Mouse (Mus musculus) midbrain, embryonic 15.5 days (tissue): ENCODE data around the gene Igsf21. TPM values are rescaled to one million over a fixed set of nuclear protein-coding genes. Genes with fewer than 3 reads are reported as not detected.

Source experiments
- ATAC-seq: fragments of 200-750 bp; cut with Nextera tagmentation; replicated peaks from 2 replicates; pipeline ENCODE4 v1.8.0; 2017; ENCODE audit warnings: moderate TSS enrichment
- H3K27ac ChIP-seq: fragments of 300-500 bp; sonication (generic); 2 replicates; pipeline ENCODE4 v1.5.1; 2015; ENCODE audit warnings: mild to moderate bottlenecking, inconsistent platforms
- H3K27me3 ChIP-seq: fragments of 300-500 bp; sonication (generic); replicated peaks from 2 replicates; pipeline ENCODE4 v1.6.1; 2015; ENCODE audit warnings: inconsistent platforms
- H3K36me3 ChIP-seq: fragments of 300-500 bp; sonication (generic); replicated peaks from 2 replicates; pipeline ENCODE4 v1.6.1; 2015; ENCODE audit warnings: inconsistent platforms
- H3K4me1 ChIP-seq: fragments of 300-500 bp; sonication (generic); 2 replicates; pipeline ENCODE4 v1.6.1; 2015; ENCODE audit warnings: inconsistent platforms
- H3K4me2 ChIP-seq: fragments of 300-500 bp; sonication (generic); 2 replicates; pipeline ENCODE4 v1.6.1; 2015; ENCODE audit warnings: inconsistent platforms, mild to moderate bottlenecking, moderate library complexity
- H3K4me3 ChIP-seq: fragments of 300-500 bp; sonication (generic); 2 replicates; pipeline ENCODE4 v1.5.1; 2015; ENCODE audit warnings: mild to moderate bottlenecking, inconsistent platforms
- H3K9ac ChIP-seq: fragments of 300-500 bp; sonication (generic); 2 replicates; pipeline ENCODE4 v1.6.1; 2015; ENCODE audit warnings: mild to moderate bottlenecking, inconsistent platforms
- H3K9me3 ChIP-seq: fragments of 300-500 bp; sonication (generic); 2 replicates; pipeline ENCODE4 v1.6.1; 2016; ENCODE audit warnings: inconsistent platforms
- WGBS: fragments of 180-500 bp; shearing (Covaris S2); methylation state at CpG from one replicate; pipeline ENCODE4 v1.1.7; 2015; ENCODE audit warnings: mixed read lengths; 5-methylcytosine and 5-hydroxymethylcytosine counted together
- polyA plus RNA-seq: library from polyadenylated mRNA; unstranded; fragments of >200 nt; fragmentation: Nextera tagmentation; extraction: Ambion mirVana; gene quantifications from 2 replicates; pipeline ENCODE4 v1.2.1, GENCODE M21; 2015

Igsf21 gene
- polyA plus RNA-seq, 1 experiment from 2014 or later: 96.3 TPM

DNA sequence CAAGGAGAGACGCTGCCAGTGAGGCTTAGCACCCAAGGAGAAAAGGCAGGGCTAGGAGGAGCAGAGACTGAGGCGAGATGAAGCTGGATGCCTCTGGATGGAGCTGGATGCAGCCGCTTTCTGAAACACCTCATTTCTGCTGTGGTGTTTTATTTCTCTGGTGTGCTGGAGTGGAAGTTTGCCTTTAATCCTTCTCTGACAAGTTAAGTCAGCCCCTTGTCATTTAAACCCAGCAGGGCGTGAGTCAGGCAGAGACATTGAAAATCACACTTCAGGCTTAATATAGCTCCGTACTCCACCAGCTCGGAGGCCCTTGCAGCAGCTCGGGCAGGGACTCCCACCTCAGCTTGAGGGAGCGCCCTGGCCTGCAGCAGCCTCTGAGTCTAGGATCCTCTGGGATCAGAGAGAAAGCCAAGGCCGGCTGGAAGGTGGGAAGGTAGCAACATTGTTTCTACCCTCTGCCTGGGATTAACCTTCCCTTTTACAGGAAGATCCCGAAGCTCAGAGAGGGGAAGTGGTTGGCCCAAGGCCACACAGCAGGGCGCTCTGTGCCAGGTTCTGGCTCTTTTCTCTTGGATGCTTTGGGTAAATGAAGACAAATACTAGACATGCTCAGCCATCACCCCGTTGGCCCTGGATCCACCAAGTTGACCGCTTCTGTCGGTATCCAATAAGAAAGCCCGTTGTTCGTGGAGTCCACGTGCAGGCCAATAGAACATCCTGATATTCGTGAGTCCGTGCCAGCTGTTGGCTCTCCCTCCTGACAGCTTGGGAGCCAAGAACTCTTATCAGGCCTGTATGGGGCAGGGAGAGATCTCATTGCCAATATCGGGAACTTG lies 98.5 kb downstream of the Igsf21 start:
- Histone ChIP-seq H3K36me3 (no peaks in the 10 kb centered on the region), H3K4me2 (no peak overlapping the region)
- WGBS: 64% methylated on average over 20 of the region's 20 CpGs

GRCm38 (mm10) chr4:140147079-140147840 lies 99.3 kb downstream of the Igsf21 start:
- H3K9ac ChIP-seq: no peak overlapping the region
- H3K4me3 ChIP-seq: no peak overlapping the region
- no peaks in the 10 kb centered on the region for H3K27me3 ChIP-seq
- no peaks in the 10 kb centered on the region for H3K36me3 ChIP-seq
- WGBS: 79% methylated on average over 15 of the region's 15 CpGs
- no peak for ATAC-seq
- peaks cover 11% of the 10 kb centered on the region; the same call in 1 of the 2 replicates for H3K4me1 ChIP-seq
- H3K9me3 ChIP-seq: no peaks in the 10 kb centered on the region
- no peak overlapping the region for H3K4me2 ChIP-seq
- H3K27ac ChIP-seq: peak overlapping the region; percentile 40

More for the DNA sequence above, 98.5 kb downstream of the Igsf21 start:
- Histone ChIP-seq H3K4me3 (no peak overlapping the region), H3K4me1 (peaks cover 11% of the 10 kb centered on the region; the same call in 1 of the 2 replicates), H3K9ac (no peak overlapping the region), H3K9me3 (no peaks in the 10 kb centered on the region), H3K27me3 (no peaks in the 10 kb centered on the region), H3K27ac (peak overlapping the region; percentile 40)
- ATAC-seq: no peak

DNA sequence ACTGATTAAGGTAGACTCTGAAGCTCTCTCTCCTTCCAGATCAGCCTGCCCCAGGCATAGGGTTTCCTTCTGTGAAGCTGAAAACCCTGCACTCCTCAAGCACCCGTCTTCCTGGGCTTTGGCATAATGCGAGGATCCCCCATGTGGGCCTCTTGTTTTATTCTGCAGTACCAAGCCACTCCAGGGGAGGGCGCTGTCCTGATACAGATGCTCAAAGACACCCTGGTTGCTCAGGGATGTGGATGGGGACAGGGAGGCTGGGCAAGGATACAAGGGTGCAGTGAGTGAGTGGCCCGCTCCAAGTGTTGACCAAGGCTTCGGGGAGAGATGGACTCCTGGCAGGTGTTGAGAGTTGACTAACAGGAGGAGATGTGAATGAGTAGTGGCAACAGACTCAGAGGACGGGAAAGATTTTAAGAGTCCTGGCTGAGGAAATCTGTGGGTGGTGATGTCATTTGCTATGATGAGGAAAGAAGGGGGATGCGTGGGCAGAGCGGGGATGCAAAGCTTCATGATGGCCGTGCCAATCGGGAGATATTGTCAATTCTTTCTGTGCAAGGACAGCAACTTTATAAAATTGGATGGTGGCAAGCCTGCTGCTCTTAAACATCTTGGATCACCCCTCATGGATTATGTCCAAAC lies 102.6 kb downstream of the Igsf21 start:
- Histone ChIP-seq H3K4me2 (no peak overlapping the region), H3K27me3 (no peaks in the 10 kb centered on the region), H3K4me3 (no peak overlapping the region), H3K9me3 (no peaks in the 10 kb centered on the region), H3K36me3 (no peaks in the 10 kb centered on the region), H3K9ac (no peak overlapping the region), H3K27ac (no peak overlapping the region), H3K4me1 (peaks cover 14% of the 10 kb centered on the region; the same call in 1 of the 2 replicates)
- ATAC-seq: no peak
- 88% methylated on average over 10 of the region's 10 CpGs for WGBS

DNA sequence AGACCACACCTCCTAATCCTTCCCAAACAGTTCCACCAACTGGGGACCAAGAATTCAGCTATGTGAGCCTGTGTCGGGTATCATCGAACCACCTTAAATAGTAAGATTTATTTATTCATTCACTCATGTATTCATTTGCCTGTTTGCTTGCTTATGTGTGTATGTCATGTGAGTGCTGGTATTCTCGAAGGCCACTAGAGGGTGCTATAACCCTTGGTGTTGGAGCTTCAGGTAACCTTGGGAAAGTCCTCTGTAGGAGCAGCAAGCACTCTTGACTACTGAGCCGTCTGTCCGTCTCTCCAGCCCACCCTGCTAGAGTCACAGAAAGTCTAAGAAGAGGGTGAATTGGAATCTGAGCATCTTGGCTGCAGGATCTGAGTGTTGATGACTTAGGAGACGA lies 103.4 kb downstream of the Igsf21 start:
- H3K9me3 ChIP-seq: no peaks in the 10 kb centered on the region
- 92% methylated on average over 6 of the region's 6 CpGs for WGBS
- H3K9ac ChIP-seq: no peak overlapping the region
- H3K4me2 ChIP-seq: no peak overlapping the region
- ATAC-seq: no peak
- peaks cover 12% of the 10 kb centered on the region; the same call in 1 of the 2 replicates for H3K4me1 ChIP-seq
- H3K36me3 ChIP-seq: no peaks in the 10 kb centered on the region
- no peak overlapping the region for H3K27ac ChIP-seq
- H3K4me3 ChIP-seq: no peak overlapping the region
- H3K27me3 ChIP-seq: no peaks in the 10 kb centered on the region

DNA sequence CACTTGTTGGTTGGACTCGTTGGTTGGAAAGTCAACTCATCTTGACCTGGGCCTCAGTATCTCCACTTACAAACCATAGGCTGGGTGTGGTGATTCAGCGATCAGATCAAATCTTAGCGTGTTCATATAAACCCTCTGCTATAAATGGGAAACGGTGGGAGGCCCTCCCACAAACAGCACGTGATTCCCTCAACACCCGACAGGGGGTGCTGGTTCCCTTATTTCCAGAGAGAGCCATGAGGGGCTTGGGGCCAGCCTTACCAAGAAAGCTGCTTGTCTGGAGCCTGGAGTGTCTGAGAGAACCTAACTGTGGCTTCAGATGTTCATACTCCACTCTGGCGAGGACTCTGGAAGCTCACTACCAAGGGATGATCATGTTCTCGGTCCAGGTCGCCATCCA lies 106.1 kb downstream of the Igsf21 start:
- H3K9me3 ChIP-seq: no peaks in the 10 kb centered on the region
- H3K27ac ChIP-seq: no peak overlapping the region
- no peaks in the 10 kb centered on the region for H3K36me3 ChIP-seq
- no peak overlapping the region for H3K4me2 ChIP-seq
- H3K4me3 ChIP-seq: no peak overlapping the region
- WGBS: 70% methylated on average over 9 of the region's 9 CpGs
- no peaks in the 10 kb centered on the region for H3K27me3 ChIP-seq
- no peak for ATAC-seq
- no peak overlapping the region for H3K9ac ChIP-seq
- peaks cover 3% of the 10 kb centered on the region; the same call in 1 of the 2 replicates for H3K4me1 ChIP-seq

DNA sequence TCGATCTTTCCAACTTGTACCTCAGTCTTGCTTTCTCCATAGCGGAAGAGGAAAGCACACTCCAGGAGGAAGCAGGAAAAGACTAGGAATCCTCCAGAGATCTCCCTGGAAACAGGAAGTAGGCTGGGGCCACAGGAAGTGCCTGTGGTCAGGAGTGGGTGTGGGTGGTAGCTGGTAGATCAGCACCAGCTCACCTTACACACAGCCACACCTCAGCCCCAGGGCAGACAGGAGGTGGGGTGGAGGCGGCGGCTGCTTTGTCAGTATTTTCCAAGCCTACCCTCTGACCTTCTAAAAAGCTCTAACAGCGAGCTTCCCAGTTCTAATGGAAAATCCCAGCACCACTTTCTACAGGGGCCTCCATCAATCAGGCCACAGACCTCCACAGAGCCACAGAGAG lies 107.7 kb downstream of the Igsf21 start:
- Histone ChIP-seq H3K27me3 (no peaks in the 10 kb centered on the region), H3K9ac (no peak overlapping the region), H3K4me3 (no peak overlapping the region), H3K4me2 (no peak overlapping the region), H3K4me1 (peaks cover 3% of the 10 kb centered on the region; the same call in 1 of the 2 replicates), H3K27ac (no peak overlapping the region), H3K9me3 (no peaks in the 10 kb centered on the region), H3K36me3 (no peaks in the 10 kb centered on the region)
- ATAC-seq: no peak
- 70% methylated on average over 5 of the region's 5 CpGs for WGBS

- no peak overlapping the region for H3K4me3 ChIP-seq
- H3K27ac ChIP-seq: peak overlapping the region; percentile 66
- no peaks in the 10 kb centered on the region for H3K27me3 ChIP-seq
- no peaks in the 10 kb centered on the region for H3K36me3 ChIP-seq
- no peak overlapping the region for H3K9ac ChIP-seq
- WGBS: 19% methylated on average over 9 of the region's 9 CpGs
- peaks cover 32% of the 10 kb centered on the region for H3K4me1 ChIP-seq
- peak; percentile 50 for ATAC-seq
- H3K9me3 ChIP-seq: no peaks in the 10 kb centered on the region
- no peak overlapping the region for H3K4me2 ChIP-seq
These were observed 114.8 kb downstream of the Igsf21 start for GRCm38 (mm10) chr4:140131625-140132321.

GRCm38 (mm10) chr4:140131201-140131600 lies 115.4 kb downstream of the Igsf21 start:
- Histone ChIP-seq H3K4me2 (no peak overlapping the region), H3K4me1 (peaks cover 34% of the 10 kb centered on the region), H3K36me3 (no peaks in the 10 kb centered on the region), H3K27me3 (no peaks in the 10 kb centered on the region), H3K4me3 (no peak overlapping the region), H3K9me3 (no peaks in the 10 kb centered on the region), H3K27ac (peak overlapping the region; percentile 66), H3K9ac (no peak overlapping the region)
- ATAC-seq: no peak
- WGBS: 7% methylated on average over 5 of the region's 5 CpGs

DNA sequence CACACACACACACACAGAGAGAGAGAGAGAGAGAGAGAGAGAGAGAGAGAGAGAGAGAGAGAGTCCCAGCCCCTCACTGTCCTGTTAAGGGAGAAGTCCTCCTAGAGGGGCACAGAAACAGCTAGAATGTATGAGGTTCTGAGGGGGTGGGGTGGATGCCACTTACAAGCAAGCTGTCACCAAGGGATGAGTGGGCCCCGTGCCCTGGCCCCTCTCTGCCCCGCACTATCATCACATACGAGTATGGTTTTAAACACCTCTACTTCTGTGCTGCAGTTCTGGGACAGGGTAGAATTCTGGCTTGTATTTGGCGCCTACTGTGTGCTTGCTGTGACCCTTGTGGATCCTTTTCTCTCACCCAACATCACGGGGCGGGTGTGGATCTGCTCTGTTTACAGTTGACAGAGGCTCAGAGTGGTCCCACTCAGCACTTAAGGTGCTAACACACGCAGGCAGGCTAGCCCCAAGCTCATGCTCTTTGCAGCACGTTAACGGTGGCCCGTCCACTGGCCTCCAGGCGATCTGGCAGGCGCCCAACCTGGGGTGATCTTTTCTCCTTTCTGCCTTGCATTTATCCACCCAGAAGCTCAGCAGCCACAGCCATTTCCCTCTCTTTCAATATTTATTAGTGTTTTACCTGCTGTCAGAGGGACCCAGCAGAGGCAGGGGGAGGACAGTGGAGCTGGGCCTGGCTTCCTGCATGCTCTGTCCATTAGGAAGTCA lies 116.9 kb downstream of the Igsf21 start:
- Histone ChIP-seq H3K4me1 (peaks cover 37% of the 10 kb centered on the region), H3K9ac (no peak overlapping the region), H3K27ac (peak overlapping the region; percentile 54), H3K27me3 (no peaks in the 10 kb centered on the region), H3K36me3 (no peaks in the 10 kb centered on the region), H3K4me2 (no peak overlapping the region), H3K9me3 (no peaks in the 10 kb centered on the region), H3K4me3 (no peak overlapping the region)
- ATAC-seq: no peak
- 54% methylated on average over 12 of the region's 12 CpGs for WGBS

DNA sequence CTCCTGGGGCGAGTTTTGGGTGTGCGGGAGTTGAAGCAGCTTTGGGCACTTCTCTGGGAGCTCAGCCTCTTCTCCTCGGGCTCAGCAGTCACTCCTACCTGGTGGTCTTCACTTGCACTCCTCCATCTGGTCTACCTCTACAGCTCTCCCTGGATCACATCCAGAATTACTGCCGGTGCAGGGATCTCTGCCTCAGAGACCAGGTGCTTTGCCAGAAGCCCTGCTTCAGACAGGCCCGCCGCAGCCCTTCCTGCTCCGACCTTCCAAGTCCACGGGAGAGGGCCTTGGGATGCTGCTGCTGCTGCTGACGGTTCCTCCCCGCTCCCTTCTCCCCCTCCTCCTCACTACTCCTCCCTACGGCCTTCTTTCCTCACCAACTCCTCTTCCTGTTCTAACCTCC lies 118.5 kb downstream of the Igsf21 start:
- no peaks in the 10 kb centered on the region for H3K9me3 ChIP-seq
- WGBS: 80% methylated on average over 11 of the region's 11 CpGs

DNA sequence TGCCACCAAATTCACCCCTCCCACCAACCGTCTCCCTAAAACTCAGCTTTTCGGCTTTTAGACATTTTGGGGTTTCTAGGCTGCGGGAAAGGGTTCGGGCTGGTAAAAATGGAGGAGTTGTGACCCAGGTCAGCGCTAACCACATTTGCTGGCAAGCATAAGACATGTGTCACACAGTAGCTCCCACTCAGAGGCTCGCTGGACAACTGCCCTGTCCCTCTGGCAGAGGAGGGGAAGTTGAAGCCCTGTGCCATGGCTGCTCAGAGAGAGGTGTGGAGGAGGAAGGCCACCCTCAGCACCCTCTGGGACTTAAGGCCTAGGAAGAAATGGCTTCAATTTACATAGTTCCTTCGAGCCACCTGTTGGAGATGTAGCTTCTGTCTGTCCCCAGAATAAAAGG lies 120.8 kb downstream of the Igsf21 start:
- no peak overlapping the region for H3K4me2 ChIP-seq
- 87% methylated on average over 7 of the region's 7 CpGs for WGBS
- H3K4me3 ChIP-seq: no peak overlapping the region
- H3K9ac ChIP-seq: no peak overlapping the region
- H3K27me3 ChIP-seq: no peaks in the 10 kb centered on the region
- H3K27ac ChIP-seq: no peak overlapping the region
- H3K36me3 ChIP-seq: no peaks in the 10 kb centered on the region
- ATAC-seq: no peak
- peaks cover 35% of the 10 kb centered on the region for H3K4me1 ChIP-seq
- H3K9me3 ChIP-seq: no peaks in the 10 kb centered on the region

More for the DNA sequence above, 118.5 kb downstream of the Igsf21 start:
- H3K4me3 ChIP-seq: no peak overlapping the region
- H3K27me3 ChIP-seq: no peaks in the 10 kb centered on the region
- no peaks in the 10 kb centered on the region for H3K36me3 ChIP-seq
- H3K4me1 ChIP-seq: peaks cover 52% of the 10 kb centered on the region
- H3K9ac ChIP-seq: no peak overlapping the region
- ATAC-seq: no peak
- no peak overlapping the region for H3K4me2 ChIP-seq
- H3K27ac ChIP-seq: no peak overlapping the region
